Mouse (Mus musculus) layer of hippocampus, adult 8-10 months (tissue): ENCODE data around the gene Asic2. TPM values are rescaled to one million over a fixed set of nuclear protein-coding genes. Genes with fewer than 3 reads are reported as not detected.

ENCODE experiments used
- DNase-seq, 2 experiments: peaks; one replicate each; pipeline ENCODE4 v3.0.0; 2022; ENCODE audit warnings: low spot score in 2 of 2
- total RNA-seq, 4 experiments: library from RNA; stranded (reverse); gene quantifications; 2 replicates each; pipeline ENCODE4 v1.2.4; 2022

The Asic2 gene
- total RNA-seq, 4 experiments from 2014 or later, result 53.7 to 58.2 (median 54.8) TPM

- no peak for DNase-seq
Observed at GRCm38 (mm10) chr11:81223361-81223760, 744.9 kb downstream of the Asic2 start.

- no peak for DNase-seq
Observed at GRCm38 (mm10) chr11:81220786-81221185, 747.5 kb downstream of the Asic2 start.

DNA sequence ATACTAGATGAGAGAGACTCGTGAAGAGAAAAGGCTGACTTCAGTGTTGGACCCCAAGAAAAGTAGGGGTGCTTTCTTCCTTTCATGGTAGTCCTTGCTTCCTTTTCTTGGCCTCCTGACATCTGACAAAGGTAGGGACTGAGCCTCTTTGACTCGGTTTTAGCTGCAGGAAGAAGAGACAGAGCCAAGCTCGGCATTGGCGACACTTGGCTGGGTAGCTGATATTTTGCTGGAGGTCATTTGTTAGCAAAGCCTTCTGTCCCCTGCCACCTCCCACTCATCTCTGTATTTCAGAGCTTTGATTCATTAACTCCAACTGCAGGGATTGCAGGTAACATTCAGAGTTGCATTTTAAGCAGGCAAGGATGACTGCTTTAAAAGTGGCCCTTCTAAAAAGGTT is 762.8 kb downstream of the Asic2 start:
- DNase-seq, result no peak

GRCm38 (mm10) chr11:81202578-81202977 is 765.7 kb downstream of the Asic2 start:
- DNase-seq, result no peak

GRCm38 (mm10) chr11:81193856-81194255 is 774.4 kb downstream of the Asic2 start:
- no peak for DNase-seq

DNA sequence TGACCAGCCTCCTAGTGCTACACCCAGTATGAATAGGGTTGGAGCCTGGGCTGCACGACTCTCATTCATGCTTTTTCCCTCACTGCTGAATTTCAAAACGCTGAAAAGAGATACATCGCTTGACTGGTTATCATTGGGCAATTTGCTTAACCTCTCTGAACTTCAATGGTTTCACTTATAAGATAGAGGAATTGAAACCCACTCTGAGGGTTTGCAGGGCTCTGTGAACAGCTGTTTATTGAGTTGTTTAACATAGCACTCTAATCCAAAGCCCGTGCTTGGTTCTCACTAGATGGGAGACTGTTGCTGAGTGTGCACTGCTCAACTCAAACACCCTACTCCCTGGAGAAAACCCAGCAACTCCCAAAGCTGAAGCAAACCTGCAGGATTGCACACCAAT is 776.1 kb downstream of the Asic2 start:
- DNase-seq, result no peak

DNA sequence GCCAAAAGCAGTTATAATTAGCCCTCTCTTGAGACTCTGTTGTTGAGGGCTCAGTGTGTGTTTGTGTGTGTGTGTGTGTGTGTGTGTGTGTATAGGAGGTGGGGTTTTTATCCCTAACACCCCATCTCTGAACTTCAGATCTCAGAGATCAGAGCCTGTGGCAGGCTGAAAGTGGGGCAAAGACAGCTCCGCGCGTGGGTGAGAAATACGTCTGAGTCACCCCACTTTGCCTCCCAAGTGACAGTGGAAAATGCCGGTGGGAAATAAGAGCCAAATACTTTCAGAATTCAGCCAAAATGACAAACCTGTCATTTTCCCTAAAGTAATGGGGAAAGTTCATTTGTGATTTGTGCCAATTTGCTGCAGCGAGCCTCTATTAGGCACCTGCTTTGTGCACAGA is 779.2 kb downstream of the Asic2 start:
- peak in 1 of 2 experiments; percentile 8 for DNase-seq

DNA sequence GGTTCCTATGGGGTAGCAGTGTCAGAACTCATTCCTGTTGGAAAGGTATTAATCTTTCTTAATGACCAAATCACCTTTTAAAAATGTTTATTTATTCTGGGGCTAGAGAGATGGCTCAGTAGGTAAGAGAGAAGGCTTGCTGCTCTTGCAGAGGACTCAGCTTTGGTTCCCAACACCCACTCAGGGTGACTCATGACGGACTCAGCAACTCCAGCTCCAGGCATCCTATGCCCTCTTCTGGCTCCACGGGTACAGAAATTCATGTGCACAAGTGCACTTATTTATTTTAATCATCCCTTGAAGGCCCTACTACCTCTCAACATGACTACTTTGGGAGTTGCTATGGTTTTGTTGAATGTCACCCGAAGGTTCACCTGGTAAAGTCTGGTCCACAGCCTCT is 780.4 kb downstream of the Asic2 start:
- no peak for DNase-seq

GRCm38 (mm10) chr11:81184721-81185120 is 783.5 kb downstream of the Asic2 start:
- no peak for DNase-seq

DNA sequence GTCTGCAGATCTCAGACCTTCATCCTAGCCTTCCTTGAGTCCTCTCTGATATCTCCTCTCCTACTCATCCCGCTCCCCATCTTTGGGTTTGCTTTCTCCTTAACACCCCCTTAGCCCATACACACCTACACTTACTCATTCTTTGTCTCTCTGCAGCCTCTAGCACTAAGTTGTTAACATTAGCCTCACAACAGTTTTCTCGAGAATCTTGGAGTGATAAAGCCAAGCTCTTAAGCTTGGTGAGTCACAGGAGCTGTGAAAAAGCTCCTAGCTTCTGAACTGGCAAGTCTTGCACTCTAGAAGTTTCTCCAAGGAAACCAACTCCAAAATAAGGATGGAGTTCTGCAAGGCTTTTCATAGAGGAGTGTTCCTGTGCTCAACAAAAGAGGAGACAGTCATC is 803.4 kb downstream of the Asic2 start:
- DNase-seq, result no peak

GRCm38 (mm10) chr11:81163056-81163455 is 805.2 kb downstream of the Asic2 start:
- DNase-seq, result no peak

DNA sequence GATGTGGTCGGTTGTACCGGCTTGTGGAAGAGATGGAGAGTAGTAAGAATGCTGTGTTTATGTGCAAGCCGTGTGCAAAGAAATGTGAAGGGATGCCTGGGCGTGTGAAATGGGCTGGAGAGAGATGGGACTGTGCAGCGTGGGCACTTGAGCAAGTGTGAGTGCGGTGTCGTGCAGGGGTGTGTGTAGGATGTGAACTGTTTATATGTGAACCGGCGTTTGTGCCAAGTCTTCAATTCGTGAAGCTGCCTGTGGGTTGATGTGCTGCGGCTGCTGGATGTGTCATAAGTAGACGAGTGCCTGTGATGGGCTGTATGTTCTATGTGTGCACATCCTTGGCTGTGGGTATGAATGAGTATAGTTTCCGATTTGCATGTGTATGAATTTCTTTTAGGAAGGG is 814.4 kb downstream of the Asic2 start:
- DNase-seq, result peak; percentile 47 to 57

GRCm38 (mm10) chr11:81153161-81153840 is 815.0 kb downstream of the Asic2 start:
- peak; percentile 38 to 69 for DNase-seq

GRCm38 (mm10) chr11:81152460-81153160 is 815.6 kb downstream of the Asic2 start:
- DNase-seq, result peak; percentile 53 to 70

- DNase-seq, result peak; percentile 34 to 60
Observed at GRCm38 (mm10) chr11:81152021-81152385, 816.3 kb downstream of the Asic2 start.

- DNase-seq, result peak in 1 of 2 experiments; percentile 20
Observed at GRCm38 (mm10) chr11:81151286-81152020, 816.8 kb downstream of the Asic2 start.

DNA sequence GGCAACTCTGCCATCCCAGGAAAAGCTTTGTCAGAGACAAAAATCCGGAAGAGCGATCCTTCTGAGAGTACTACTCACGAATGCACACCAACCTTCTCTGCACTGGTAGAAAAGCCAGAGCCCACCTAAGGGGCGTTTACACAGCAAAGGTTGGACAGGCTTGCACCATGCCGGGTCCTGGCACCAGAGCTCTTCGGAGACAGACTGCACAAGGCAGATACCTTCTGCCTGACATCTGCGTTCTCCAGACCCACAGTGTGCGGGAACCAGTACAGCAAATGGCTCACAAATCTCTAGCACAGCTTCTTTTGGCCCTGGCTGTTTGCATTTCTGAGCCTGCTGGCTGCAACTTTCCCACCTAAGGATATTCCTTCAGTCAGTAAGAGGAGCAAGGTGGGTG is 817.6 kb downstream of the Asic2 start:
- peak in 1 of 2 experiments; percentile 30 for DNase-seq

- DNase-seq, result peak; percentile 57 to 62
Observed at GRCm38 (mm10) chr11:81148423-81148822, 819.8 kb downstream of the Asic2 start.

- no peak for DNase-seq
Observed at GRCm38 (mm10) chr11:81146574-81147157, 821.6 kb downstream of the Asic2 start.

- peak; percentile 46 to 61 for DNase-seq
Observed at GRCm38 (mm10) chr11:81135141-81135540, 833.1 kb downstream of the Asic2 start.

- no peak for DNase-seq
Observed at GRCm38 (mm10) chr11:81133950-81134349, 834.3 kb downstream of the Asic2 start.

GRCm38 (mm10) chr11:81132669-81133068 is 835.6 kb downstream of the Asic2 start:
- DNase-seq, result no peak
